Mouse (Mus musculus): Measurements from ENCODE around the gene Golt1b.

Gene Golt1b

GRCm38 (mm10) chr6:142386285-142387010, 573 bp upstream of the Golt1b start:
- DNase-seq, result no peak

- DNase-seq, result no peak
Observed at GRCm38 (mm10) chr6:142387755-142388271, 792 bp downstream of the Golt1b start.

- DNase-seq, result no peak
Observed at GRCm38 (mm10) chr6:142389101-142389500, 2.1 kb downstream of the Golt1b start.

GRCm38 (mm10) chr6:142392312-142392711, 5.3 kb downstream of the Golt1b start:
- no peak for DNase-seq

- no peak for DNase-seq
Observed at GRCm38 (mm10) chr6:142394669-142395068, 7.6 kb downstream of the Golt1b start.

- no peak for DNase-seq
Observed at GRCm38 (mm10) chr6:142395756-142396155, 8.7 kb downstream of the Golt1b start.

GRCm38 (mm10) chr6:142411140-142411539, 24.1 kb downstream of the Golt1b start:
- no peak for DNase-seq

GRCm38 (mm10) chr6:142412906-142413491, 26.0 kb downstream of the Golt1b start, which contains the start of gene Spx:
Spx (plus strand) TSS chr6:142413441.
- no peak for DNase-seq

GRCm38 (mm10) chr6:142413845-142414244, 26.8 kb downstream of the Golt1b start:
- no peak for DNase-seq

GRCm38 (mm10) chr6:142414597-142414996, 27.6 kb downstream of the Golt1b start:
- DNase-seq, result no peak

- no peak for DNase-seq
Observed at GRCm38 (mm10) chr6:142424976-142425375, 38.0 kb downstream of the Golt1b start.

GRCm38 (mm10) chr6:142429072-142429471, 42.1 kb downstream of the Golt1b start:
- DNase-seq, result no peak

- no peak for DNase-seq
Observed at GRCm38 (mm10) chr6:142451381-142451780, 64.4 kb downstream of the Golt1b start.

- no peak for DNase-seq
Observed at GRCm38 (mm10) chr6:142453311-142453710, 66.3 kb downstream of the Golt1b start.

Data from right cerebral cortex, postnatal 4 days (tissue).